Mouse (Mus musculus): ENCODE results near the gene Olfr1253. TPM values are rescaled to one million over a fixed set of nuclear protein-coding genes. Genes with fewer than 3 reads are reported as not detected.

The Olfr1253 gene
- polyA plus RNA-seq (2012; rRNA removed), result not detected in 2 replicates

GRCm38 (mm10) chr2:89756990-89757389 lies at the start of gene Olfr1253:
TSS of gene Olfr1253 (minus strand) at chr2:89757090.

GRCm38 (mm10) chr2:89793519-89793918 lies 36.6 kb upstream of the Olfr1253 start, which contains the start of gene Olfr1254:
TSS of gene Olfr1254 (minus strand) at chr2:89793619.

DNA sequence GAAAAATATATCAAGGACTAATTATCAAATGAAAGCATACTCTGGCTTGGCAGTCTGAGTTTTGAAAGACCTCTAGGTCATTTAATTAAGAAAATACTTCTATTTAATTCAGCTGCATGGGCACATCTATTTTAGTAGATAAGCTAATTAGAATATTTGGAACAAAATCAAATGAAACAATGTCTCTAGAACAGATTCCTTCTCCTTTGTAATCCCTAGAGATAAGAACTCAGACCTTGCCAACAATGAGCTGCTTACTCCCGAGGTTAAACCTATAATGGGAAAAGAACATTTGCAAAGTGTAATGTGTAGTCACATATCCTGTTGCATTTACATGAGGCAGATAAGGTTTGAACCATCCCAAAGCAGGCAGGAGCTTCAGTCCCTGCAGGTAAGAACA lies 32.0 kb downstream of the Olfr1253 start, which contains the start of gene Olfr1252:
Gene Olfr1252, minus strand, starts transcription at position 101 of the 400 bp plus-strand sequence.

Other genes starting within 250 kb of the Olfr1253 start
- gene Olfr1243, start 225.6 kb downstream of the Olfr1253 start, polyA plus RNA-seq (2012; rRNA removed), result not detected in 2 replicates
- gene Olfr1245, start 178.6 kb downstream of the Olfr1253 start, polyA plus RNA-seq (2012; rRNA removed), result not detected in 2 replicates
- not detected in 2 replicates for gene Olfr1246, start 163.9 kb downstream of the Olfr1253 start, polyA plus RNA-seq (2012; rRNA removed)
- gene Olfr1247, start 143.0 kb downstream of the Olfr1253 start, polyA plus RNA-seq (2012; rRNA removed), result not detected in 2 replicates
- gene Olfr1248, start 138.8 kb downstream of the Olfr1253 start, polyA plus RNA-seq (2012; rRNA removed), result not detected in 2 replicates
- gene Olfr1249, start 122.1 kb downstream of the Olfr1253 start, polyA plus RNA-seq (2012; rRNA removed), result not detected in 2 replicates
- not detected in 2 replicates for gene Olfr1250, start 95.6 kb downstream of the Olfr1253 start, polyA plus RNA-seq (2012; rRNA removed)
- gene Olfr1251, start 85.2 kb downstream of the Olfr1253 start, polyA plus RNA-seq (2012; rRNA removed), result not detected in 2 replicates
- gene Olfr1252, start 32.1 kb downstream of the Olfr1253 start, polyA plus RNA-seq (2012; rRNA removed), result not detected in 2 replicates
- gene Olfr1254, start 36.5 kb upstream of the Olfr1253 start, polyA plus RNA-seq (2012; rRNA removed), result not detected in 2 replicates
- gene Olfr1255, start 55.0 kb upstream of the Olfr1253 start, polyA plus RNA-seq (2012; rRNA removed), result not detected in 2 replicates
- not detected in 2 replicates for gene Olfr1256, start 84.5 kb upstream of the Olfr1253 start, polyA plus RNA-seq (2012; rRNA removed)
- 0.14 TPM in 1 of 2 replicates, not detected in the other for gene Olfr48, start 91.1 kb upstream of the Olfr1253 start, polyA plus RNA-seq (2012; rRNA removed)
- gene Olfr1257, start 121.3 kb upstream of the Olfr1253 start, polyA plus RNA-seq (2012; rRNA removed), result not detected in 2 replicates
- gene Olfr1258, start 170.2 kb upstream of the Olfr1253 start, polyA plus RNA-seq (2012; rRNA removed), result not detected in 2 replicates
- 0.01 and 0.09 TPM in 2 replicates for gene Olfr1259, start 191.6 kb upstream of the Olfr1253 start, polyA plus RNA-seq (2012; rRNA removed)
- not detected in 2 replicates for gene Olfr1260, start 217.2 kb upstream of the Olfr1253 start, polyA plus RNA-seq (2012; rRNA removed)
- gene Olfr1261, start 234.1 kb upstream of the Olfr1253 start, polyA plus RNA-seq (2012; rRNA removed), result not detected in 2 replicates
- gene Olfr1262, start 243.1 kb upstream of the Olfr1253 start, polyA plus RNA-seq (2012; rRNA removed), result not detected in 2 replicates